Mouse (Mus musculus): ENCODE data around the gene Nfkbib.
A peak's percentile ranks its signal among the peaks of the same experiment; 100 is the strongest.

Nfkbib gene

DNA sequence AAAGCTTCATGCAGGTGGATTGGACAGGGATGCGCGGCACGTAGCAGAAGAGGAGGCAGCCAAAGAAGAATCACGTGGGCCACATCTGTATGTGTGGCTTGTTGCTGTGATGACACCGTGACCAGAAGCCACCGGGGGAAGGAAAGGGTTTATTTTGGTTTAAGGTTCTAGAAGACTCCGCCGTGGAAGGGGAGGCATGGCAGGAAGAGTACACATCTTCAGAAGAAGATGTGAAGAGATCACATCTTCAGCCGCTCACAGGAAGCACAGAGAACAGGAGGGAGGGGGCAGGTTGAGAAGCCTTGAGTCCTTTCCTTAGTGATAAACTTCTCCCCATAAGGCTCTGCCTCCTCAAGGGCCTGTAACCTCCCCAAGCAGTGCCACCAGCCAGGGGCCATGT, 32.7 kb upstream of the Nfkbib start:
- DNase-seq (ENCODE audit: low read depth, low spot score): no peak

DNA sequence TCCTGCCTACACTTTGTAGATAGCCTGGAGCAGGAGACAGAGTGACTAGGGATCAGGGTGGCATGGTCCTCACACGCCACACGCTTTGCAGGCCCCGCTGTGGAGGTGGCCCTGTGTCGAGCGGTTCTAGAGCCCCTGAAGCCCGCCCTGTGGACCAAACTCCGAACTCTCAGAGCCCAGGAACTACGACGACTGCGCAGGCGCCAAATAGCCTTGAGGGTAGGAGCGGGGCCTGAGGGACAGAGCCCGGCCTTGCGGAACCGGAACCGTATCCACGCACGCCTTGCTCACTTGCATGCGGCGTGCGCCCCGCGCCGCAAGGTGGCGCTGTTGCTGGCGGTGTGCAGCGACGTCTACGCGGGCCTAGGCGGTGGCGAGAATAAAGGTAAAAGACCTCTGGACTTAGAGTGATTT, 29.3 kb upstream of the Nfkbib start:
- no peak for DNase-seq (ENCODE audit: low read depth, low spot score)

DNA sequence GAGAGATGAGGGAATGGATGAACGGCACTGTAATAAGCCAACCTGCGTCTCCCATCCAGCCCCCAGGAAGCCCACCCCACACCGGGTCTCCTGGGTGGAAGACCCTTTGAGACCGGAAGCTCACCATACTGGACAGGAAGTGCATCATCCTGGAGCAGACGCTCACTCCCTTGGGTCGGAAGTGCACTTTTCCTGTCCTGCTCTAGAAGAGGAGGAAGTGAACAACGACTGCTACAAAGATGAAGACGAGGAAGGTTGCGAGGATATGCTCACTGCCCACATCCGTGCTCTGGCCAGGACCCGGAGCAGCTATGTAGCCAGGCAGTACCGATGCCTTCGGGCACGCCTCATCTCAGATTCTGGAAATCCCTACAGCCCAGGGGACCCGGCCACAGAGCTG, 28.5 kb upstream of the Nfkbib start:
- no peak for DNase-seq (ENCODE audit: low read depth, low spot score)

DNA sequence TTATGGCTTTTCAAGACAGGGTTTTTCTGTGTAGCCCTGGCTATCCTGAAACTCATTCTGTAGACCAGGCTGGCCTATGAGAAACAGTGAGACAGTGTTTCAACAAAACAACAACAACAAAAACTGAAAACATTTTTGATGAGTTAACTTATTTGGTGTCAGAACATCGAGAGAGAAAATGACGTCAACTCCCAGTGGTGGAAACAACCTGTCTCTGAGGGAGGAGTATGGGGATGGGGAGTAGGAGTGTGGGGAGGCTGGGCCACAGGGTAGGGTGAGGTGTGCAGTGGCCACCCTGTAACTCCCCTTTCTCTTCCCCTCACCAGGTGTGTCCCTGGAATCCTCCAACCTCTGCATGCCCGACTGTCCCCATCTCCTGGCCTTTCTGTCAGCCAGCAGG, 27.2 kb upstream of the Nfkbib start:
- DNase-seq (ENCODE audit: low read depth, low spot score): no peak

DNA sequence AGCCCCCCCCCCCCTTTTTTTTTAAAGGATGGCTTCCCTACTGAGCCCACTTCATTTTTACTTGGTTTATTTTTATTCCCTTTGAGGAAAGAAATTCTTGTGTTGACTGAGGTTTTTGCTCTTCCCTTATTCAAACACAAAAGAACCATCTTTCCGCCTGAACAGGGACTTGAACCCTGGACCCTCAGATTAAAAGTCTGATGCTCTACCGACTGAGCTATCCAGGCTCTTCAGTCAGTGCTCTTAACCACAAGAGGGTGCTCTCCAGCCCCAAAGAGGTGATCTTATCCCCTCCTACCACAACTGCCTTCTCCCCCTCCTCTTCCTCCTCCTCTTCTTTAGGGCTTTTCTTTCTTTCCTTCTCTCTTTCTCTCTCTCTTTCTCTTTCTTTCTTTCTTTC, 26.5 kb upstream of the Nfkbib start:
- DNase-seq (ENCODE audit: low read depth, low spot score): no peak

DNA sequence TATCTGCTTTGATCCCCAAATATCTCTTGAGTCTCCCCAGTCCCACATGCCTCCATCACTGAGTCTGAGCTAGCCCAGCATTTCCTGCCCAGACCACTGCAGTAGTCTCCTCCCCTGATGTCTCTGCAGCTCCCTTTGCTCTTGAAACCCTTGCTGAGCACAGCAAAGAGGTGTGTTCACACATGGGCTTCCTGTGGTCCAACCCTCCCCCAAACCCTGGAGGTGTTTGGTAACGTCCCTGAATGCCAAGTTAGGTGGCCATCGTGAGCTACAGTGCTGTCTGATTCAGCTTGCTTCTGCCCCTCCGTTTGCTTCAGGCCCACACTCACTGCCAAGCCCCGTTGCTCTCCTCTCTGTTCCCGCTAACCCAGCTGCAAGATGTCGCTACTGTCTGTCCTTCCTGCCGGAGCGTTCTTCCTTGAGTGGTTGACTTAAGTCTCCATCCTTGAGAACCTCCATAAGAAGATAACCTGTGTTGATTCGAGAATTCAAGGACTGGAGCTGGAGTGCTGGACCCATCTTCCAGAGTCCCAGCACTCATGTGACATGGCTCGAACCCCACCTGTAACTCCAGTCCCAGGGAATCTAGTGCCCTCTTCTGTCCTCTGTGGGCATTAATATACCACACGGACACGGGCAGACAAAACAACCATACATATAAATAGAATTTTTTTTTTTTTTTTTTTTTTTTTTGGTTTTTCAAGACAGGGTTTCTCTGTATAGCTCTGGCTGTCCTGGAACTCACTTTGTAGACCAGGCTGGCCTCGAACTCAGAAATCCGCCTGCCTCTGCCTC, 25.3 kb upstream of the Nfkbib start:
- no peak for DNase-seq (ENCODE audit: low read depth, low spot score)

DNA sequence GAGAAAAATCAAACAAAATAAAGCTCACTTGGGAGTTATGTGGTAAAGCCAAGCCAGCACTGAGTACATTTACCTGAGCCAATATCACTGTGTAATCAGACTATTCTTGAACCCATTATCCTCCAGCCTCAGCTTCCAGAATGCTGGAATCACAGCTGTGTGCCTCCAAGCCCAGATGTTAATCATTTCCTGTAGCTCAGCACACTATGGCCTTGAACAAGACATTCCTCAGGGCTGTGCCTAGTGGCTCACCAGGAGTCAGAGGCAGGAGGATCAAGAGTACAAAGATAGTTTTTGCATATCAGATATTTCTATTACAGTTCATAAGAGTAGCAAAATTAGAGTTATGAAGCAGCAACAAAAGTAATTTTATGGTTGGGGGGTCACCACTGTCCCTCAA, 24.4 kb upstream of the Nfkbib start:
- DNase-seq (ENCODE audit: low read depth, low spot score): no peak

DNA sequence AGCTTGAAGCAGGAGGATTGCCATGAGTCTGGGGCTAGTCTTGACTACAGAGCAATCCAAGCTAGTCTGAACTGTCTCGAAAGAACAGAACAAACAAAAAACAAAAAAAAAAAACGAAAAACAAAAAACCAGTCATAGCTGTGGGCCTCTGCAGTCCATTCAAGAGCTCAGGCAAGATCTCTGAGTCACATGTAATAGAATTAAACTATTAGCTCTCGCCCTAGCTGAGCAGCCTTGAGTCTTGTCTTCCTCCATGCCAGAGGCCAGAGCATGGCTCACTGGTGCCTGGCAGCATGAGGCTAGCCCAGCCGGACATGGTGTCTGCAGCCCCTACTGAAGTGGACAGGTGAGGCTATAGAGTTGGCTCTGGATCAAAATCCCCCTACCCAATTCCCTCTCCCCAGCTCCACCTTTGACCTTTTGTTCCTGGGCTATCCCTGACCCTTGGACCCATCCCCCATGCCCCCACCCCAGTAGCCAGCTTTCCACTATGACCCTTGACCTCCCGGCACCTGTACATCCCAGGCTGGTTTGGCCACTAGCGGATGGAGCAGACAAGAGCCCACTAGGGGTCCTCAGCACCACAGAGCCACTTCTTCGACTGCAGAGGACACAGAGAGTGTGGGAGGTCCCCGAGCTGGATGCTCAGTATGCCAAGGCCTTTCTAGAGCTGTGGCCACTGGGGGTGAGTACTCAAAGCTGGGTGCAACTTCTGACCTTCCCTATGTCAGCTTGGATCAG, 22.9 kb upstream of the Nfkbib start:
- no peak for DNase-seq (ENCODE audit: low read depth, low spot score)

DNA sequence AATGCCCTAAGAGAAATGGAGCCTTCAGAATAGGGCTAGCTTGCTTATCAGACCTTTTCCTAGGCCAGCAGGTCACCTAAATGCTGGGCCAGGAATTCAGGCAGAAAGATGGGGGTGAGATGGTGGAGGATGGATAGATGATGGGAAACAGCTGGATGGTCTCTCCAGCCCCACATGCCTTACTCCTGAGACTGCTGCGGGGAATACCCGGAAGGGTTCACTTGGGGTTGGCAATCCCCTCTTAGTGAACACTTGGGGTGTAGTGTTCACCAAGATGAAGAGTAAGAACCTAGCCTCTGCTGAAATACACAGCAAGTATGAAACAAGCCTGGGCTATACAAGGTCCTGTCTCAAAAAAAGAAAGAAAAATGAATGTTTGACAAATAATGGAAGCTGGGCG, 21.9 kb upstream of the Nfkbib start:
- no peak for DNase-seq (ENCODE audit: low read depth, low spot score)

DNA sequence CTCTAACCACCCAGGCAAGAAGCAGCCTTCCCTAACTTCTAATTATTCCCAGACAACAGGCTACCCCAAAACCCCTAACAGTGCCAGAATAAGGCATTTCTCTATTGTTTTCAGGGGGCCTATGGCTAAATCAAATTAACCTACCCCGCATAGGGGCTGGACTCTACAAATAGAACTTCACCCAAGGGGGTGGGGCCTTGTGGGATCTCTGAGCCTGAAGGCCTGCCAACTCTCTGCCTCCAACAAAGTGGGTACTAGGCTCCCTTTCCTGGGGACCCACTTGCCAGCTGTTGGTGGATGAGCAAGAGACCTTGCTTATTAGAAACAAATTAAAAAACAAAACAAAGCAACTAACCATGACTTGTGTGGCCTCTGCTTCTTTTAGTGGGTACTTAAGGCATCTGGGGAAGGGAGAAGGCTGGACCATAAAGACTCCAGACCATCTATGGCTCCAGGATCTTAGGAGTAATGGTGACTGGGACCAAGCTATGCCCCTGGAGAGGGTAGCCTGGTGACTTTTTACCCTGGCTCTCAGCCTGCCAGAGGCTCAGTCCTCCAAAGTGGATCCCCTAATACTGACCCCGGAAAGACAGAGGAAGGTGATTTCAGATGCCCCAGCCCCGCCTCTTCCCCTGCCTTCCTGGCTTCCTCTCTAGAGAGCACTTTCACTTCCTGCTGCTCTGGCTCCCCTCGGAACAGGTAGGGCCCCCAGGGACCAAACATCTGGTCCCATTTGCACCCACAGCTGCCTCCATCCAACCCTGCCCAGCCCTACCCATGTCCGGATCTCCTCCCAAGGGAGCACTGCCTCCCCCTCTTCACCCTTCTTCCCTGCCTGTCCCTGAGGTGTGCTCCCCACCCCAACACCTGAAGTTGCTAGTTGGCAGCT, 21.2 kb upstream of the Nfkbib start, which contains the start of gene Rinl:
TSS of gene Rinl (plus strand) at position 663 of the 889 bp plus-strand sequence.
- no peak for DNase-seq (ENCODE audit: low read depth, low spot score)

DNA sequence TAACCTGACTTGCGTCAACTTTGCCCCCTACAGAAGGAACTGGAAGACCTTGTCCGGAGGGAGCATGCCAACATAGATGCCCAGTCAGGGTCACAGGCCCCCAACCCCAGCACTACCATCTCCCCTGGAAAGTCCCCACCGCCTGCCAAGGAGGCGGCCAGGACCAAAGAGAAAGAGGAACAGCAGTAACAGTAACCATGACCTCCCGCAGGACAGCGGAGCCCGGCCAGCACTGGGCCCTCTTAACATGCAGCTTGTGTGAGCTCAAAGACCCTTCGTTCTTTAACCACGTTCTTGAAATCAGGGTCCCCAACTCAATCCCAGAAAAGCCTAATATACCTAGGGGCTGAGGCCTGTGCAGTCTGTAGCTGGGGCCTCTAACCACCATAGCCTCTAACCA, 20.6 kb upstream of the Nfkbib start:
- no peak for DNase-seq (ENCODE audit: low read depth, low spot score)

DNA sequence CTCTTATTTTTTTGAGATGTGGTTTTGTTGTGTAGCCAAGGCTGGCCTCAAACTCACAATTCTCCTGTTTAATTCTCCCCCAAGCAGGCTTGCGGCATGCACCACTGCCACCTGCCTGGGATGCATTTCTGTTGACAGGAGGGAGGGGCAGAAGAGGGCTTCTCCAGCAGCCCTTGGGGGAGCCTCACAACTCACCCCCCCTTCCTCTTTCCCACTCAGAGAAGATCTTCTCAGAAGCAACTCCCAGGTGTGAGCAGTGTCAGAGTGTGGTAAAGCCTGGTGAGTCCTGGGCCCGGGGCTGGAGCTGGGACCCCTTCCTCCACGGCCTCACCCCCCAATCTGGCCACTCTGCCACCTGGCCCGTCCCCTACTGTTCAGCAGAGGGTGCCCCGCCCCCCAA, 17.8 kb upstream of the Nfkbib start:
- DNase-seq (ENCODE audit: low read depth, low spot score): no peak

DNA sequence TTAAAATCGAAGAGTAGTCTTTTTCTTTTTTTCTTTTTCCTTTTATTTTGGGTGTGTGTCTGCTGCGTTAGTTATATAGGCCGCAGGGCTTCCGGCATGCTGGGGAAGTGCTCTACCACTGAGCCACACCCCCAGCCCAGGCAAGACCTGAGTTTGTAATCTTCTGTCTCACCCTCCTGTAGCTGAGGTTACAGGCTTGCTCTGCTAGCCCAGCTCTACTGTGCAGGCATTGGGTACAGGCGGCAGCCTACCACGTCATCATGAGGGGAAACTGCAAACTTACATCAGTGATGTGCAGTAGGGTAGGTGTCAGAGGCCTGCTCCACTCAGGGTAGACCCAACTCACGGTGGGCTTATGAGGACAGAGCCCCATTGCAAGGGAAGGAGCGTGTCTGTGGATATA, 13.9 kb upstream of the Nfkbib start:
- no peak for DNase-seq (ENCODE audit: low read depth, low spot score)

DNA sequence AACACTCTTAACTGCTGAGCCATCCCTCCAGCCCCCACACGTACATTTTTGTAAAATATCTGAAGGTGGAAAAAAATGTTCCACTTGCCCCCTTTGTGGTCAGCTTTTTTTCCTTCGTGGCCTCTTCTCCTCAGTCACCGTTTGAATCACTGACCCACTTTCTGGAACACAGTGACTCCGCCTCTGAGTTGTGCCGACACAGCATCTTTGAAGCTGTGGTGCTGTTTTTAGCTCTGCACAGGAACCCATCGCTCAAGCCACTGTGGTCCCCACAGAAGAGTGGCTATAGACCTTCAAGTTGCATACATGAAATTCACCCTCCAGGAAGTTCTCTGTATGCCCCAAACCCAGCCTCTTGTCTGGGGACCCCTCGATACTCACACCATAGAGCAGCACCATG, 13.5 kb upstream of the Nfkbib start:
- DNase-seq (ENCODE audit: low read depth, low spot score): no peak

DNA sequence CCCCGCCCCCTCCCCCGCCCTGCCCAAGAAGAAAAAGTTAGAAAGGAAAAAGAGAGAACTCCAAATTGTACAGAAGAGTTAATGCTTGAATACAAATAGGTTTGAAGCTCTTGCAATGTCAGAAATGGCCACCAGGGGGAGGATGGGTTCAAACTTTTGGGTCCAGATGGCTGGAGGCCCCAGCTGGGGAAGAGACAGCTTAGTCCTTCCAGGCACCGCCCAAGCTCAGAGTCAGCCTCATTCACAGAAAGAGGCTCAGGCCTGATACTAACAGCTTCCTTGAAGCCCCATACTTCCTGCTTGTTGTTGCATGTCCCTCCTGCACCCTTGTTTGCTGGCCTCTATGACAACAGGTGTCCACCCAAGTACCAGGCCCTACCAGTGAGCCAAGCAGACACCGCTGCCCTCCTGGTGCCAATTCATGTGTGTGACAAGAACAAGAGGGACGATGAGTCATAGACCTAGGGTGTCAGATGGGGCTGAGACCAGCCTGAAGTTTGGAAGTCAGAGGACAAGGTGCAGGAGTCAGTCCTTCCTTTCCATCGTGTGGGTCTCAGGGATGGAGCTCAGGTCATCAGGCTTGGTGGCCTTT, 12.9 kb upstream of the Nfkbib start:
- peak; percentile 77 for DNase-seq (ENCODE audit: low read depth, low spot score)

DNA sequence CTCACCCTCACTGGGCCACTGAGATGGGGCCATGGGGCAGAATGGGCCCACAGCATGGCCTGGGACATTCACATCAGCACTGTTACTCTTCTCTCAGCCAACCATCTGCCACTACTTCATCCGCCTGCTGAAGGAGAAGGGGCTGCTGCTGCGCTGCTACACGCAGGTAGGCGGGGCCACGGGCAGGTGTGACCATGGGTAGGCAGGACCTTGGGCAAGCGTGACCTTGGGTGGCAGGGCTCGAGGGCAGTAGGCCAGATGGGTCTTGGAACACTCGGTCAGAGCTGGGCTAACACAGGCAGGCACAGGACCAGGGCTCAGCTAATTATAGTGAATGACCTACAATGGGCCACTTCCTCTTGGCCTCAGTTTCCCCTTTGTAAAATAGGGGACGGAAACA, 11.5 kb upstream of the Nfkbib start:
- DNase-seq (ENCODE audit: low read depth, low spot score): no peak

DNA sequence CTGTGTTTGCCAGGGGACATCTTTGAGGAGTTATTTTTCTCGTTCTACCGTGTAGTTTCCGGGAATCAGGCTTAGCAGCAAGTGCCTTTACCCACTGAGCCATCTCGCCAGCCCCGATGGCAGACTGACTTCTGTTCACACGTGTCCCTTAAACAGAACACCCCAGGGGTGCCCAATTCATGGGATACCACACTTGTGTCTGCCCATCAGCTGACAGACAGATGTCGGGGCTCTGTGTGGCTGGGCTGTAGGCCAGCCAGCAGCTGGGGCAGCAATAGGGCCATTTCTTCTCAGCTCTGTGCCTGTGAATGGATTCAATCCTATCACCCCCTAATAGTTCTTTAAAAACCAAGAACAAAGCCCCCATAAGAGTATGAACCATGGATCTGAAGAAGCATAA, 7.8 kb upstream of the Nfkbib start:
- DNase-seq (ENCODE audit: low read depth, low spot score): no peak

DNA sequence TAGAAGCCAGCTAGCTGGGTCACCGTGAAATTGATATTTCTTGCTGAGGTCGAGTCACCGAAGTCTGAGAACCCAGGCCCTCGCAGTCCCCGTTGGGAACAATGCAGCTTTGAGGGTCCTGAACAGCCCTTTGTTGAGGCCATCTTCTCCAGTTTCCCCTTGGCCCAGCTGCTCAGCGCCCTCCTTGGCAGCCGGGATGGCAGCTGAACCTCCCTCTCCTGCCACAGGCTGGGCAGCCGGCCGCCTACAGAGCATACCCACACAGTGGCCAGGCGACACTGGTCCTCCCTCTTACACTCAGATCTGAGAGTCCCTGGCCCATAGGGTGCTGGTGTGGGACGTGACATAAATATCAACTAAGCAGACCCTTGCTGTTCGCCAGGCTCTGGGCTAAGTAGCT, 6.9 kb upstream of the Nfkbib start:
- no peak for DNase-seq (ENCODE audit: low read depth, low spot score)

DNA sequence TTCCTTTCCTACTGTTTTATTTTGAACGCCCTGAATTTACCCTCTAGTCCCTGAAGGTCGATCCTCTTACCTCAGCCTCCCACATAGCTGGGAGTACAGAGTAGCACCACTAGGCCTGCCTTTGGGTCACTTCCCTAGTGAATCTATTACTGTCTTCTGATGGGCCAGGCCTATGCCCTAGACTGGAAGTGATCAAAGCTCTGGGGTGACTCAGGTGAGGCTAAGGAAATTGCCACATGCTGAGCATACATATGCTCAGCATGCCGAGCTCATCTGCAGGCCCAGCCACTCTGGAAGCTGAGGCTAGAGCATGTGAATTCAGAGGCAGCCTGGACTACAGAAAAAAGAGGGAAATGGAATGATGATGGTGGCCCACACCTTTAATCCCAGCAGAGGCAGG, 5.9 kb upstream of the Nfkbib start:
- no peak for DNase-seq (ENCODE audit: low read depth, low spot score)

DNA sequence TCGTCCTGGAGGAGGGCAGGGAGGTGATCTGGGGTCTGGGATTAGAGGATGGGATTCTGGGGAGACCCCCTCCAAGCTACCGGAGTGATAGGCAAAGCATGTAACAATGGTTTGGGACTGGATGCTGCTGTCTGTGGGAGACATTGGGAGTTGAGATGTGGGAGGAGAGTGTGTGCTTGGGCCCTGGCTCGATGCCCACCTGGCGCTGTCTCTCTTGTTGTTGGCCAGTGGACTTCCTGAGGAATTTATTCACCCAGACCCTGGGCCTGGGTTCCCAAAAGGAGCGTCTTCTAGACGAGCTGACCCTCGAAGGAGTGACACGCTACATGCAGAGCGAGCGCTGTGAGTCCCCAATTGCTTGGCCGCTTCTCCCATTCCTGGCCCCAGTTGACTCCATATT, 4.6 kb upstream of the Nfkbib start:
- no peak for DNase-seq (ENCODE audit: low read depth, low spot score)

DNA sequence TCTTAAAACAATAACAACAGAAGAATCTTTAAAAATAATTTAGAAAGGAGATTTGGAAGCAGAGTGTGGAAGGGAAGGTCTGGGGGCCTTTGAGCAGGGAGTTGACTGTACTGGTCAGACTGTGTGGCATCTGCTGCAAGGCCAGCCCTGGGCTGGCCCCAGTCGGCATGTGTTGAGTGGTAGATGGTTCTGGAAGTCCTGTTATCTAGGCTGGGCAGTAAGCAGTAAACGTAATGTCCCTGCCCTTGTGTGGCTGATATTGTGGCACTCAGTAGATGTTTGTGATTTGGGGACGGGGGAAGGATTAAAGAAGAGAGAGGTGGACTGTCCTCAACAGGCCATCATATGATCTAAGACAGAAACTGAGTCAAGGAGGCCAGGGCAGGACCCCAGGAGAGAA, 3.0 kb upstream of the Nfkbib start:
- no peak for DNase-seq (ENCODE audit: low read depth, low spot score)

DNA sequence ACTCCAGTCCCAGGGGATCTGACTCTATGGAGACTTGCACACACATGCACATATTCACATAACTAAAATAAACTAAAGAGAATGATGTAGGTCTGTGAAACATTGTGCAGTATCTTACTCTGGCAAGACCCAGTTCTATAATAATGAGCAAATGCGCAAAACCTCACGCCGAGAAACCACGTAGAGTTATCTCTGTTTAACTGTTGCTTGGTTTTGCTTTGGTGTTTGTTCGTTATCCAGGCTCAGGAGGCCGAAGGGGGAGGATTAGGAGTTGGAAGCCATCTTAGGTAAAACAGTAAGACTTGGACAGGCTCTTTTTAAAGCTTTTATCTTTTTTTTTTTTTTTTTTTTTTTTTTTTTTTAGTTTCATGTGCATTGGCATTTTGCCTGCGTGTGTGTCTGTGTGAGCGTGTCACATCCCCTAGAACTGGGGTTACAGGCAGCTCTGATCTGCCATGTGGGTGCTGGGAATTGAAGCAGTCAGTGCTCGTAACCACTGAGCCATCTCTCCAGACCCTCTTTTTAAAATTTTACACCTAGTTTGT, 2.2 kb upstream of the Nfkbib start:
- no peak for DNase-seq (ENCODE audit: low read depth, low spot score)

Measured in telencephalon, adult 2 months (tissue).